Mouse (Mus musculus): ENCODE results near the gene Olfr397. TPM values are rescaled to one million over a fixed set of nuclear protein-coding genes. Genes with fewer than 3 reads are reported as not detected.

Olfr397 gene
- not detected for total RNA-seq (2021)
- long read RNA-seq, experiment 1: 0 reads
- long read RNA-seq, experiment 2: 0 reads

- no peak for DNase-seq (ENCODE audit: extremely low spot score in 1 of 2, low spot score in 2 of 2)
- TF ChIP-seq CTCF (IDR thresholded peaks at IDR 0.05): no peak
- intact Hi-C loops (cut with DNase I): no loop called here
- H3K27ac ChIP-seq: no peak within 1 kb of the TSS
- no peak within 1 kb of the TSS for H3K4me3 ChIP-seq
Measured at GRCm38 (mm10) chr11:73960517-73960916, at the start of gene Olfr397. Gene Olfr397, plus strand, starts transcription at chr11:73960817.

GRCm38 (mm10) chr11:73936377-73936776 is 24.2 kb upstream of the Olfr397 start, which contains the start of gene Olfr23:
Gene Olfr23, plus strand, starts transcription at chr11:73936677.
- intact Hi-C loops (cut with DNase I): no loop called here
- no peak within 1 kb of the TSS for H3K4me3 ChIP-seq
- no peak within 1 kb of the TSS for H3K27ac ChIP-seq
- no peak for DNase-seq (ENCODE audit: extremely low spot score in 1 of 2, low spot score in 2 of 2)
- TF ChIP-seq CTCF (IDR thresholded peaks at IDR 0.05): no peak

- DNase-seq (ENCODE audit: extremely low spot score in 1 of 2, low spot score in 2 of 2): no peak
- no peak for TF ChIP-seq CTCF (IDR thresholded peaks at IDR 0.05)
- intact Hi-C loops (cut with DNase I): no loop called here
- H3K27ac ChIP-seq: no peak within 1 kb of the TSS
- no peak within 1 kb of the TSS for H3K4me3 ChIP-seq
Measured at GRCm38 (mm10) chr11:73990307-73990706, 29.7 kb downstream of the Olfr397 start, which contains the start of gene Olfr398. Gene Olfr398, minus strand, starts transcription at chr11:73990407.

GRCm38 (mm10) chr11:73993115-73993514 is 32.5 kb downstream of the Olfr397 start:
- intact Hi-C loops (cut with DNase I): no loop called here
- no peak for DNase-seq (ENCODE audit: extremely low spot score in 1 of 2, low spot score in 2 of 2)
- no peak for TF ChIP-seq CTCF (IDR thresholded peaks at IDR 0.05)
- H3K27ac ChIP-seq: no peak overlapping the region
- no peak overlapping the region for H3K4me3 ChIP-seq

Other genes starting within 250 kb of the Olfr397 start
- gene Olfr389, start 180.1 kb upstream of the Olfr397 start, total RNA-seq (2021): not detected
- gene Olfr390, start 177.9 kb upstream of the Olfr397 start, total RNA-seq (2021): not detected
- not detected for gene Olfr391-ps, start 157.8 kb upstream of the Olfr397 start, total RNA-seq (2021)
- gene Olfr392, start 143.8 kb upstream of the Olfr397 start, total RNA-seq (2021): not detected
- not detected for gene Olfr393, start 109.4 kb upstream of the Olfr397 start, total RNA-seq (2021)
- gene Olfr394, start 70.0 kb upstream of the Olfr397 start, total RNA-seq (2021): not detected
- gene Olfr395, start 51.5 kb upstream of the Olfr397 start, total RNA-seq (2021): not detected
- gene Olfr23, start 24.1 kb upstream of the Olfr397 start, total RNA-seq (2021): not detected
- gene Olfr398, start 29.6 kb downstream of the Olfr397 start, total RNA-seq (2021): not detected
- not detected for gene Olfr139, start 95.7 kb downstream of the Olfr397 start, total RNA-seq (2021)
- gene Olfr399, start 95.8 kb downstream of the Olfr397 start, total RNA-seq (2021): not detected
- gene Zfp616, start 109.1 kb downstream of the Olfr397 start, total RNA-seq (2021): not detected
- gene Olfr401, start 152.9 kb downstream of the Olfr397 start, total RNA-seq (2021): not detected
- not detected for gene Olfr402, start 192.7 kb downstream of the Olfr397 start, total RNA-seq (2021)
- not detected for gene Olfr403, start 225.4 kb downstream of the Olfr397 start, total RNA-seq (2021)

All from left cerebral cortex, adult 2 months (tissue).